Mouse (Mus musculus) MEL (cell line): ENCODE results near the gene Fst. TPM values are rescaled to one million over a fixed set of nuclear protein-coding genes. Genes with fewer than 3 reads are reported as not detected.

Experiments
- DNase-seq: peaks from one replicate; pipeline ENCODE4 v3.0.0; 2011; ENCODE audit warnings: low read depth, low spot score
- H3K27ac ChIP-seq: 2 replicates; pipeline ENCODE4 v1.5.1; 2012; ENCODE audit warnings: low read depth, mild to moderate bottlenecking, control low read depth, low read length, moderate library complexity; ENCODE audit not compliant: control insufficient read depth
- H3K27me3 ChIP-seq, 2 experiments: fragments of 150-350 bp in 1 of 2; sonication (generic) in 1 of 2; 2 replicates each; pipeline ENCODE4 v1.6.1; 2012; ENCODE audit warnings: low read length in 2 of 2, mild to moderate bottlenecking in 2 of 2, improper control_type of control experiment in 1 of 2, moderate library complexity in 1 of 2; ENCODE audit not compliant: insufficient read depth in 2 of 2, control insufficient read depth in 1 of 2
- H3K36me3 ChIP-seq, 2 experiments: 2 replicates each; pipeline ENCODE4 v1.6.1; 2012 to 2014; ENCODE audit warnings: low read length in 2 of 2, improper control_type of control experiment in 1 of 2, inconsistent platforms in 1 of 2, mild to moderate bottlenecking in 1 of 2; ENCODE audit not compliant: insufficient read depth in 2 of 2, control insufficient read depth in 1 of 2
- H3K4me1 ChIP-seq, 2 experiments: fragments of 150-350 bp in 1 of 2; sonication (generic) in 1 of 2; 2 replicates each; pipeline ENCODE4 v1.6.1; 2012; ENCODE audit warnings: low read length in 2 of 2, improper control_type of control experiment in 1 of 2, mild to moderate bottlenecking in 1 of 2; ENCODE audit not compliant: insufficient read depth in 2 of 2, control insufficient read depth in 1 of 2
- H3K4me3 ChIP-seq, 2 experiments: fragments of 150-350 bp in 1 of 2; sonication (generic) in 1 of 2; 2 replicates each; pipeline ENCODE4 v1.5.1; 2012; ENCODE audit warnings: low read depth in 2 of 2, low read length in 2 of 2, mild to moderate bottlenecking in 2 of 2, moderate library complexity in 2 of 2, control low read depth in 1 of 2, improper control_type of control experiment in 1 of 2; ENCODE audit not compliant: control insufficient read depth in 1 of 2, insufficient read depth in 1 of 2
- H3K79me2 ChIP-seq: 2 replicates; pipeline ENCODE4 v1.6.1; 2012; ENCODE audit warnings: mild to moderate bottlenecking, low read length, moderate library complexity; ENCODE audit not compliant: control insufficient read depth, poor library complexity, insufficient read depth
- H3K9ac ChIP-seq: 2 replicates; pipeline ENCODE4 v1.6.1; 2012; ENCODE audit warnings: low read depth, mild to moderate bottlenecking, control low read depth, low read length, moderate library complexity; ENCODE audit not compliant: control insufficient read depth, poor library complexity, severe bottlenecking
- H3K9me3 ChIP-seq: fragments of 150-350 bp; sonication (generic); replicated peaks from 2 replicates; pipeline ENCODE4 v1.6.1; 2012; ENCODE audit warnings: mild to moderate bottlenecking, low read length, improper control_type of control experiment, moderate library complexity; ENCODE audit not compliant: insufficient read depth
- BHLHE40 ChIP-seq: IDR thresholded peaks from 2 replicates; pipeline ENCODE4 v1.6.1; 2012; ENCODE audit warnings: low read depth, mild to moderate bottlenecking, inconsistent platforms, low read length, improper control_type of control experiment, borderline replicate concordance
- CHD1 ChIP-seq: IDR thresholded peaks from 2 replicates; pipeline ENCODE4 v1.6.1; 2012; ENCODE audit warnings: low read depth, mild to moderate bottlenecking, inconsistent platforms, low read length, improper control_type of control experiment
- CTCF ChIP-seq, 3 experiments: IDR thresholded peaks in 2 of 3; conservative IDR thresholded peaks in 1 of 3; 2 replicates each; pipeline ENCODE4 v1.5.1; 2011 to 2012; ENCODE audit warnings: low read length in 3 of 3, low read depth in 2 of 3, mild to moderate bottlenecking in 2 of 3, improper control_type of control experiment in 1 of 3, inconsistent platforms in 1 of 3, mixed read lengths in 1 of 3, moderate library complexity in 1 of 3; ENCODE audit not compliant: control insufficient read depth in 1 of 3, insufficient read depth in 1 of 3, poor library complexity in 1 of 3, severe bottlenecking in 1 of 3
- E2F4 ChIP-seq: IDR thresholded peaks from 2 replicates; pipeline ENCODE4 v1.6.1; 2011; ENCODE audit warnings: low read depth, low read length, improper control_type of control experiment, borderline replicate concordance
- EP300 ChIP-seq, 2 experiments: IDR thresholded peaks; 2 replicates each; pipeline ENCODE4 v1.6.1; 2011; ENCODE audit warnings: improper control_type of control experiment in 2 of 2, low read length in 2 of 2, low read depth in 1 of 2, mild to moderate bottlenecking in 1 of 2
- JUND ChIP-seq: IDR thresholded peaks from 2 replicates; pipeline ENCODE4 v1.6.1; 2011; ENCODE audit warnings: low read depth, mild to moderate bottlenecking, improper control_type of control experiment, low read length
- KAT2A ChIP-seq: conservative IDR thresholded peaks from 2 replicates; pipeline ENCODE4 v1.6.1; 2012; ENCODE audit warnings: low read depth, low read length, improper control_type of control experiment, inconsistent platforms
- MAFK ChIP-seq: IDR thresholded peaks from 2 replicates; pipeline ENCODE4 v1.6.1; 2011; ENCODE audit warnings: low read depth, mild to moderate bottlenecking, low read length, improper control_type of control experiment, borderline replicate concordance
- MAZ ChIP-seq: IDR thresholded peaks from 2 replicates; pipeline ENCODE4 v1.6.1; 2012; ENCODE audit warnings: low read depth, mild to moderate bottlenecking, inconsistent platforms, low read length, improper control_type of control experiment
- MXI1 ChIP-seq: IDR thresholded peaks from 2 replicates; pipeline ENCODE4 v1.6.1; 2011; ENCODE audit warnings: mild to moderate bottlenecking, low read depth, low read length, improper control_type of control experiment
- MYB ChIP-seq: IDR thresholded peaks from 2 replicates; pipeline ENCODE4 v1.6.1; 2011; ENCODE audit warnings: mild to moderate bottlenecking, low read depth, low read length, improper control_type of control experiment
- NRF1 ChIP-seq: IDR thresholded peaks from 2 replicates; pipeline ENCODE4 v1.6.1; 2014; ENCODE audit warnings: low read depth, mild to moderate bottlenecking, inconsistent platforms, low read length, improper control_type of control experiment, moderate library complexity; ENCODE audit not compliant: poor library complexity, insufficient read depth, severe bottlenecking
- POLR2A ChIP-seq, 2 experiments: IDR thresholded peaks; 2 replicates each; pipeline ENCODE4 v1.6.1; 2011 to 2012; ENCODE audit warnings: low read length in 2 of 2, mild to moderate bottlenecking in 2 of 2, control low read depth in 1 of 2, improper control_type of control experiment in 1 of 2, low read depth in 1 of 2, moderate library complexity in 1 of 2; ENCODE audit not compliant: control insufficient read depth in 1 of 2, insufficient read depth in 1 of 2, poor library complexity in 1 of 2
- POLR2AphosphoS2 ChIP-seq: IDR thresholded peaks from 2 replicates; pipeline ENCODE4 v1.6.1; 2011; ENCODE audit warnings: low read length, improper control_type of control experiment
- SIN3A ChIP-seq: IDR thresholded peaks from 2 replicates; pipeline ENCODE4 v1.6.1; 2012; ENCODE audit warnings: low read length, improper control_type of control experiment, inconsistent platforms
- TBP ChIP-seq: IDR thresholded peaks from 2 replicates; pipeline ENCODE4 v1.8.0; 2011; ENCODE audit warnings: low read depth, low read length, improper control_type of control experiment
- TCF12 ChIP-seq: IDR thresholded peaks from 2 replicates; pipeline ENCODE4 v1.6.1; 2014; ENCODE audit warnings: low read depth, mild to moderate bottlenecking, inconsistent platforms, low read length, improper control_type of control experiment, moderate library complexity
- USF1 ChIP-seq: IDR thresholded peaks from 2 replicates; pipeline ENCODE4 v1.6.1; 2014; ENCODE audit warnings: low read depth, mild to moderate bottlenecking, inconsistent platforms, low read length, improper control_type of control experiment, moderate library complexity
- ZKSCAN1 ChIP-seq: IDR thresholded peaks from 2 replicates; pipeline ENCODE4 v1.6.1; 2012; ENCODE audit warnings: low read depth, mild to moderate bottlenecking, inconsistent platforms, low read length, improper control_type of control experiment, moderate library complexity
- ZNF384 ChIP-seq: IDR thresholded peaks from 2 replicates; pipeline ENCODE4 v1.6.1; 2012; ENCODE audit warnings: low read depth, mild to moderate bottlenecking, inconsistent platforms, low read length, improper control_type of control experiment
- polyA plus RNA-seq, 2 experiments: library from polyadenylated mRNA; stranded (reverse) in 1 of 2; unstranded in 1 of 2; fragments of >175 nt in 1 of 2; fragments of >200 nt in 1 of 2; gene quantifications; 2 replicates each; pipeline versions ENCODE4 v1.2.1 to v1.2.4; 2012; ENCODE audit warnings: low replicate concordance in 2 of 2, low read depth in 1 of 2; ENCODE audit not compliant: insufficient read length in 2 of 2, insufficient read depth in 1 of 2, missing spikeins in 1 of 2
- total RNA-seq: library from RNA; depleted of rRNA; stranded (reverse); fragments of 300-350 nt; gene quantifications from 2 replicates; pipeline ENCODE4 v1.2.3, GENCODE M21; 2012; rRNA removed

The Fst gene
- not detected in 2 replicates for total RNA-seq
- polyA plus RNA-seq = not detected

DNA sequence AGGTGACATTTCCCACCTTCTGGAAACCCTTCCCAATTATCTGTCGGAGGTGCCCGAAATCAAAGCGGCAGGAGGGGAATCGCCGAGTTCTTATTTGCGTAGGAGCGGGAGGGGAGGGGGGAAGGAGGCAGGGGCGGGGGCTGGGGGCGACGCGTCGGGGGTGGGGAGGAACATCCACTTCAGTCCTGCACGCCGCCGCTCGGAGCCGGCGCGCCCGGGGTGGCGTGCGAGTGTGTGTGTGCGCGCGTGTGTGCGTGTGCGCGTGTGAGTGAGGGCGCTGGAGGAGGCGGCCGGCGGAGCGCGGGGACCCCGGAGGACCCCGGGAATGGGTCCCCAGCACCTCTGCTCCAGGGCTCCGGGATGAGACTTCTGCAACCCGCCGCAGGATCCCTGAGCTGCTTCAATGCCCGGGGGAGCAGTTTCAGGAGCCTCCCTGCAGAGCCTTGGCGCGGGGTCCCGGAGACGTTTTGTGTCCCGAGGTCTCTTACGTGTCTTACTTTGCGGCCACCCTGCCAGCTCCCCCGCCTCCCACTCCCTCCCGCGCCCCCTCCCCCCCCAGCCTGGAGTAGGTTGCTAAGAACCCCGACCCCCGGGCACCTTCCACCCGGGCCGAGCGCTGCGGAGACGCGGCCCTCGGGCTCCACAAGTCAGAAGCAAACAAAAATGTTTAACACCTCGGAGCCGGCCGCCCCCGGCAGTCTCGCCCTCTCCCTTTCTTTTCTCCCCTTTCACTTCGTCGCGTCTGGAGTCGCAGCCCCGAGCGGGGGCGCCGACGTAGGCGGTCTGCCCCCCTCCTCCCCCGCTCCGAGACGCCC lies at the start of gene Fst:
Gene Fst, minus strand, starts transcription at position 66 of the 815 bp plus-strand sequence.
- Histone ChIP-seq H3K9me3 (no peaks in the 10 kb centered on the region), H3K27me3 (no peaks in the 10 kb centered on the region), H3K36me3 (no peaks in the 10 kb centered on the region), H3K9ac (no peak within 1 kb of the TSS), H3K4me1 (no peaks in the 10 kb centered on the region), H3K27ac (no peak within 1 kb of the TSS), H3K4me3 (no peak within 1 kb of the TSS), H3K79me2 (no peaks in the 10 kb centered on the region)
- DNase-seq = no peak
- TF ChIP-seq MXI1 (no peak), CTCF (IDR thresholded peaks at IDR 0.05 in 2 of 3, conservative IDR thresholded peaks at IDR 0.05 in 1 of 3; ENCODE audit: control insufficient read depth in 1 of 3, insufficient read depth in 1 of 3, low read depth in 2 of 3, low read length in 3 of 3, poor library complexity in 1 of 3, severe bottlenecking in 1 of 3) (no peak), EP300 (IDR thresholded peaks at IDR 0.05; ENCODE audit: low read depth in 1 of 2, low read length in 2 of 2) (no peak), ZNF384 (no peak), ZKSCAN1 (no peak), E2F4 (no peak), NRF1 (no peak), CHD1 (no peak), MYB (no peak), SIN3A (no peak), MAFK (no peak)

DNA sequence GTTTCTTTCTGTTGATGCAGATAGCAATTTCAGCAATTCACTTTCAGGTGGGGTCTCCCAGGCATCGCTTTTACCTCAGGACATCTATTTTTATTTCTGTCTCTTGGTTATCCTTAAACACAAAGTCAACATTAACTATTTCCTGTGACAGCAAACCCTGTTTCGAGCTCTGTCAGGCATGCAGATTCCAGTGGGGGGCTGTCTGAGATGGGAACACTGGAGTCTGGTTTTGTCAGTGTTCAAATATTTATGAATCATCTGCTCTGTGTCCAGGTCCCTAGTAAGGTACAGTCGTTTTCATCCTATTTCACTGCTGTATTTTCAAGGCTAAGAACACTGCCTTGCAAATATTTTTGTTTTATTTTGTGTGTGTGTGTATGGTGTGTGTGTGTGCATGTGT lies 35.1 kb upstream of the Fst start:
- no peak overlapping the region for H3K4me3 ChIP-seq
- no peak for TF ChIP-seq TCF12
- TF ChIP-seq BHLHE40 = no peak
- no peaks in the 10 kb centered on the region for H3K27me3 ChIP-seq

DNA sequence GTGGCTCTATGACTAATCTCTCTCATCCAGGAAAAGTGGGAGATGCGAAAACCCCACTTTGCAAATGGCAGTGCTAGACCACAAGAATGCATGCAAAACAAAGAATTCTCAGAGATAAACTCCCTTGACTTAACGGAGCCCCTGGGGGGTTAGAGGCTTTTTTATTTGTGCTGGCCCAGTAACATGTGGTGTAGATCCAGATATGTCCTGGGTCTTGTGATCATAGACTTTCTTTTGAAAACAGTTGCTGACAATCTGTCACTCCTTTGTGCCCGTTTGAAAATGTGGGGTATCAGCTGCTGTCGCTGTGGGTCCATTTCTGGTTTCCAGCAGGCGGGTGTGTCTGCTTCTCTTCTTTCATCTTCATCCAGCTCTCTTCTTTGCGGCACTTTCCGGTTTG lies 29.4 kb upstream of the Fst start:
- Histone ChIP-seq H3K79me2 (no peaks in the 10 kb centered on the region), H3K36me3 (no peaks in the 10 kb centered on the region), H3K27ac (no peak overlapping the region)

More for the DNA sequence above, 35.1 kb upstream of the Fst start:
- H3K9ac ChIP-seq = no peak overlapping the region
- H3K9me3 ChIP-seq = no peaks in the 10 kb centered on the region
- H3K36me3 ChIP-seq = no peaks in the 10 kb centered on the region
- no peaks in the 10 kb centered on the region for H3K79me2 ChIP-seq
- H3K4me1 ChIP-seq = no peaks in the 10 kb centered on the region
- H3K27ac ChIP-seq = no peak overlapping the region
- no peak for DNase-seq

More for the DNA sequence above, 29.4 kb upstream of the Fst start:
- DNase-seq = no peak
- no peaks in the 10 kb centered on the region; a peak in 1 of 4 replicates for H3K27me3 ChIP-seq
- H3K9me3 ChIP-seq = no peaks in the 10 kb centered on the region
- H3K9ac ChIP-seq = no peak overlapping the region
- H3K4me3 ChIP-seq = no peak overlapping the region
- H3K4me1 ChIP-seq = no peaks in the 10 kb centered on the region
- TF ChIP-seq POLR2AphosphoS2 (no peak), KAT2A (no peak), MXI1 (no peak), MAFK (no peak), POLR2A (IDR thresholded peaks at IDR 0.05; ENCODE audit: control insufficient read depth in 1 of 2, insufficient read depth in 1 of 2, low read depth in 1 of 2, low read length in 2 of 2, poor library complexity in 1 of 2) (no peak), JUND (no peak), TBP (no peak), MAZ (no peak), USF1 (no peak), EP300 (IDR thresholded peaks at IDR 0.05; ENCODE audit: low read depth in 1 of 2, low read length in 2 of 2) (no peak)
- TF ChIP-seq, all 39 proteins: peak for 0
